Mouse (Mus musculus) heart, postnatal 0 days (tissue): ENCODE results near the gene Psme2. TPM values are rescaled to one million over a fixed set of nuclear protein-coding genes. Genes with fewer than 3 reads are reported as not detected.
A peak's percentile ranks its signal among the peaks of the same experiment; 100 is the strongest.

Experiments
- ATAC-seq: fragments of 200-750 bp; cut with Nextera tagmentation; 2 replicates; pipeline ENCODE4 v1.8.0; 2017; ENCODE audit warnings: low read depth, moderate number of reproducible peaks, moderate library complexity; ENCODE audit not compliant: insufficient read depth
- DNase-seq: peaks from one replicate; pipeline ENCODE4 v3.0.0-alpha.2; 2016; ENCODE audit warnings: low spot score
- H3K27ac ChIP-seq: fragments of 300-500 bp; sonication (generic); 2 replicates; pipeline ENCODE4 v1.5.1; 2014; ENCODE audit warnings: low read depth, mild to moderate bottlenecking
- H3K27me3 ChIP-seq: fragments of 300-500 bp; sonication (generic); 2 replicates; pipeline ENCODE4 v1.6.1; 2014; ENCODE audit warnings: low read length, mixed read lengths; ENCODE audit not compliant: control insufficient read depth, insufficient read depth
- H3K36me3 ChIP-seq: fragments of 300-500 bp; sonication (generic); replicated peaks from 2 replicates; pipeline ENCODE4 v1.6.1; 2014; ENCODE audit warnings: low read length, mixed read lengths; ENCODE audit not compliant: control insufficient read depth, insufficient read depth
- H3K4me1 ChIP-seq: fragments of 300-500 bp; sonication (generic); 2 replicates; pipeline ENCODE4 v1.6.1; 2014; ENCODE audit warnings: antibody characterized with exemption; ENCODE audit not compliant: control insufficient read depth, insufficient read depth
- H3K4me2 ChIP-seq: fragments of 300-500 bp; sonication (generic); 2 replicates; pipeline ENCODE4 v1.6.1; 2014; ENCODE audit warnings: low read depth, mild to moderate bottlenecking, low read length, moderate library complexity
- H3K4me3 ChIP-seq: fragments of 300-500 bp; sonication (generic); 2 replicates; pipeline ENCODE4 v1.5.1; 2014; ENCODE audit warnings: low read depth, low read length
- H3K9ac ChIP-seq: fragments of 300-500 bp; sonication (generic); replicated peaks from 2 replicates; pipeline ENCODE4 v1.6.1; 2014; ENCODE audit warnings: low read depth, low read length, mixed read lengths
- H3K9me3 ChIP-seq: fragments of 300-500 bp; sonication (generic); replicated peaks from 2 replicates; pipeline ENCODE4 v1.6.1; 2016; ENCODE audit warnings: low read length; ENCODE audit not compliant: control insufficient read depth
- CTCF ChIP-seq: IDR thresholded peaks from 2 replicates; pipeline ENCODE4 v1.5.1; 2016; ENCODE audit warnings: antibody characterized with exemption, control low read depth, low read depth
- EP300 ChIP-seq: IDR thresholded peaks from 2 replicates; pipeline ENCODE4 v1.6.1; 2016; ENCODE audit warnings: antibody characterized with exemption, low read depth
- WGBS: fragments of 180-500 bp; shearing (Covaris S2); extraction: QIAGEN DNeasy Blood & Tissue Kit; methylation state at CpG from one replicate; pipeline ENCODE4 v1.1.7; 2014; 5-methylcytosine and 5-hydroxymethylcytosine counted together
- polyA plus RNA-seq: library from polyadenylated mRNA; unstranded; fragments of >200 nt; fragmentation: Nextera tagmentation; extraction: Ambion mirVana; gene quantifications from 2 replicates; pipeline ENCODE4 v1.2.1, GENCODE M21; 2015
- total RNA-seq: library from RNA; depleted of rRNA; stranded (reverse); fragments of >200 nt; gene quantifications from 2 replicates; pipeline ENCODE4 v1.2.3, GENCODE M21; 2014; ENCODE audit warnings: low replicate concordance

Gene Psme2
- total and polyA plus RNA-seq, 2 experiments from 2014 or later: 35.3 to 220 TPM

DNA sequence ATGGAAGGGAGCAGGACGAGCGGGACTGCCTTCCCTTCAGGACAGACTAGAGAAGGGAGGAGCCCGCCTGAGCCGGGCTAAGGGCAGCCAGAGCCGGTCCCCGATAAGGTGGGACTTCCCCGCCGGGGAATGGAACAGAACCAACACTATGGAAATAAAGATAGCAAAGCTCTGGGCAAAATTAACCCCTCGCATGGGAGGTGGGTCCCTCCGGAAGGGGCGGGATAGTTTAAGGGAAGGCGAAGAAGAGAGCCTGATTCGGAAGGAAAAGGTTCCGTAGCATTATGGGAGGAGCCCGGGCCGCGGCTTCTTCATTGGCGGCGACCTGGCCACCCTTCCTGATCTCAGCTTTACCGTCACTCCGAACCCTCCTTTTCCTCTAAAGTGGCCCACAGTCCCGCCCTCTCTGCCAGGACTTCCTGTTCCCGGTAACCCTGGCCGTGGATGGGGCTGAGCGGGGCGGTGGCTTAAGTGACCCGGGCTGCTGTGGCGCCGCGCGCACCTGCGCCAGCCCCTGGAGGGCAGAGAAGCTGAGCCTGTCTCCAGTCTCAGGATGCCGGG, 498 bp upstream of the Psme2 start, which contains the start of gene Rnf31:
Rnf31 (plus strand) TSS at position 378 of the 561 bp plus-strand sequence.
- no peaks in the 10 kb centered on the region for H3K9me3 ChIP-seq
- peak within 1 kb of the TSS; percentile 96 for H3K27ac ChIP-seq
- no peaks in the 10 kb centered on the region for H3K27me3 ChIP-seq
- H3K9ac ChIP-seq: peak within 1 kb of the TSS; percentile 72
- H3K4me2 ChIP-seq: peak within 1 kb of the TSS; percentile 93
- H3K4me3 ChIP-seq: peak within 1 kb of the TSS; percentile 79
- ATAC-seq (peak; percentile 86), DNase-seq (peak; percentile 99)
- peak; percentile 82; the same call in 1 of the 2 replicates for TF ChIP-seq EP300
- no peak for TF ChIP-seq CTCF
- H3K36me3 ChIP-seq: peaks cover 44% of the 10 kb centered on the region
- peaks cover 12% of the 10 kb centered on the region for H3K4me1 ChIP-seq
- under 1% methylated on average over 33 of the region's 33 CpGs for WGBS

DNA sequence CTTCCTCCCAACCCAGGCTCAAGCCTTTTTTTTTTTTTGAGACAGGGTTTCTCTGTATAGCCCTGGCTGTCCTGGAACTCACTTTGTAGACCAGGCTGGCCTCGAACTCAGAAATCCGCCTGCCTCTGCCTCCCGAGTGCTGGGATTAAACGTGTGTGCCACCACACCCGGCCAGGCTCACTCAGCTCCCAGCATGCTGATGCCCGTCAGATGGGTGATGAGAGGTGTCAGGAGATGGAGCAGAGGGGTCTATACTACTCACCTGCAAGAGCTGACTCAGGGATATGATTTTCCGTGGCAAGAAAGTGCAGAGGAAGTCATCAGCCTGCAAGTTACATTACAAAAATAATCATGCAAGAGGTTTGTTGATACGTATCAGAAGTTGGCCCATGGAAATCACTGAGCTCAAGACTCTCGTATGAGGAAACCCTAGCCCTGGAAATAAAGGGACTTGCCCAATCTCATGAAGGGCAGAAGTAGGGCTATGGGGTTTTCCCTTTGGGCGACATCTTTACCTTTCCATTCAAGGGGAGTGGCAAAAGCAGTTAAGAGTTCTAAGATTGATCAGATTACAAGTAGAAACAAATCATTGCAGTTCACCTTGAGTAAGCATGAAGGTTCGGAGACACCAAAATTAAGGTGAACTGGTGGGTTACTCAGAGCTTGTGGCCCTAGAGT, 1.0 kb downstream of the Psme2 start:
- peak overlapping the region; percentile 96 for H3K27ac ChIP-seq
- no peaks in the 10 kb centered on the region for H3K9me3 ChIP-seq
- peak overlapping the region; percentile 63 for H3K9ac ChIP-seq
- H3K4me3 ChIP-seq: peak overlapping the region; percentile 79
- H3K4me1 ChIP-seq: peaks cover 23% of the 10 kb centered on the region
- H3K4me2 ChIP-seq: peak overlapping the region; percentile 93
- no peak for ATAC-seq
- H3K27me3 ChIP-seq: no peaks in the 10 kb centered on the region
- no peak for TF ChIP-seq CTCF
- no peak for TF ChIP-seq EP300
- H3K36me3 ChIP-seq: peaks cover 29% of the 10 kb centered on the region
- DNase-seq: no peak
- 81% methylated on average over 11 of the region's 11 CpGs for WGBS

DNA sequence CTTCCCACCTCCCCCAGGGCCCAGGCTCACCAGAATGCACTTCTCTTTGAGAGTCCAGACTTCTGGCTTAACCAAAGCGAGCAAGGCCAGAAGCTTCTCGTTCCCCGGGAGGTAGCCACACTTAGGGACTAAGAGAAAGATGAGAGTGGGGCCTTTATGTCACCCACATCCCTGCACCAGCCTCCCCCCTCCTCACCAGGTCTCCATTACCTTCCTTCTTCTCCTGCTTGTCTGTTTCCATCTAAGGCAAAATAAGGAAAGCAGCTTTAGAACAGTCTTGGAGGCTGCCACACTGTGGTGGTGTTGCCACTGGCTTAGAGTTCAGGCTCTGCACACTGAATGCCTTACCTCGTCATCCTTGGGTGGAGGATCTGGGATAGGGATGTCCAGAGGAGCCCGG, 1.6 kb downstream of the Psme2 start:
- ATAC-seq (no peak), DNase-seq (no peak)
- Histone ChIP-seq H3K27me3 (no peaks in the 10 kb centered on the region), H3K4me1 (peaks cover 23% of the 10 kb centered on the region), H3K4me3 (no peak overlapping the region), H3K27ac (no peak overlapping the region), H3K9ac (no peak overlapping the region), H3K9me3 (no peaks in the 10 kb centered on the region), H3K4me2 (no peak overlapping the region), H3K36me3 (peaks cover 23% of the 10 kb centered on the region)
- 93% methylated on average over 5 of the region's 5 CpGs for WGBS
- no peak for TF ChIP-seq CTCF
- no peak for TF ChIP-seq EP300

DNA sequence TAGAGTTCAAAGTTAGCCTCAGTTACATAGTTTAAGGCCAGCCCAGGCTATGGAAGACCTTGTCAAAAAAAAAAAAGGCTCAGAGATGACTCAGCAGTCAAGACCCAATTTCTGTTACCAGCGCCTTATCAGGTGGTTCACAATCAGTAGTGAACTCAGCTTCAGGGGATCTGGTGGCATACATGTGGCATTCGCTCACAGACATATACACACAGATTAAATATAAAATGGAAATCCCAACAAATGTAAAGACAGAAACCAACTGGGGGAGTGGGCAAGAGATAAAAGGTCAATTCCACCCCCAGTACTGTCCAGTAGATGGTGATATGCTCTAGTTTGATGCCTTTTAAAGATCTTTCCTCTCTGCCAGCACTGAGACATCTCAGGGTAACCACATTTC, 4.8 kb downstream of the Psme2 start:
- no peak for DNase-seq
- H3K27ac ChIP-seq: no peak overlapping the region

DNA sequence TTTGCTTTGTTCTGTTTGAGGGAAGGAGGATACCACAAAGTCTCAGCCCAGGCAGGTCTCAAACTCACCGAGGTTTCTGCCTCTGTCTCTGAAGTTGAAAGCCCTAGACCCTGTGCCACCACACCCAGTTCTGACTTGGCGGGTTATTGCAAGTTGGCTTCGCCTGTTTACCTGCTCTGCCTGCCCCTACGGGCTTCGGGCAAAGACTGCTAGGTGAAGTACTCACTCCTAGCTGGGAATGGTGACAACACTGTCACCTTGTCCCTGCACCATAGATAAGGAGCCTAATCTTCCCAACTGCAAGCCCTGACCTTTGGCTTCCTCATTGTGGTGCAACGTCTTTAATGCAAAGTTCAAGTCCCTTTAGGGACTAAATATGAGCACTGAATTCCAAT, 5.3 kb downstream of the Psme2 start:
- TF ChIP-seq EP300 (no peak), CTCF (no peak)
- Histone ChIP-seq H3K36me3 (peaks cover 29% of the 10 kb centered on the region), H3K9ac (no peak overlapping the region), H3K27ac (peak overlapping the region; percentile 81), H3K27me3 (no peaks in the 10 kb centered on the region), H3K4me3 (peak overlapping the region; percentile 77), H3K9me3 (no peaks in the 10 kb centered on the region), H3K4me1 (peaks cover 11% of the 10 kb centered on the region; the same call in 1 of the 2 replicates), H3K4me2 (peak overlapping the region; percentile 96)
- 40% methylated on average over 6 of the region's 6 CpGs for WGBS
- ATAC-seq (no peak), DNase-seq (no peak)

More for the DNA sequence above, 4.8 kb downstream of the Psme2 start:
- Histone ChIP-seq H3K4me1 (peaks cover 11% of the 10 kb centered on the region; the same call in 1 of the 2 replicates), H3K27me3 (no peaks in the 10 kb centered on the region), H3K9me3 (no peaks in the 10 kb centered on the region), H3K9ac (no peak overlapping the region), H3K4me3 (no peak overlapping the region), H3K36me3 (peaks cover 23% of the 10 kb centered on the region), H3K4me2 (no peak overlapping the region)
- ATAC-seq: no peak
- TF ChIP-seq EP300 (no peak), CTCF (no peak)
- WGBS: 87% methylated on average over 2 of the region's 2 CpGs
